Mouse (Mus musculus): Measurements from ENCODE around the gene Rps6ka2.

- TF ChIP-seq POLR2A (IDR thresholded peaks at IDR 0.05; ENCODE audit: low read depth, low read length) (no peak), CTCF (IDR thresholded peaks at IDR 0.05; ENCODE audit: extremely low read depth, insufficient read depth, insufficient read length, insufficient replicate concordance) (no peak)
Measured at GRCm38 (mm10) chr17:7189425-7189824, 19.5 kb downstream of the Rps6ka2 start.

All from spleen, adult 2 months (tissue).